Mouse (Mus musculus) T-helper 17 cell (primary cell): Measurements from ENCODE around the gene Olfr9.
"Not testable (repeated sequence)": the region's sequence is repeated elsewhere in the genome, so short reads cannot be mapped to it uniquely, and the experiment has no call there.

Experiments
- in situ Hi-C, 2 experiments: fragments of 300-600 bp; cut with MboI, MseI; formaldehyde crosslinking; loops; 1 replicate in 1 of 2; 2 replicates in 1 of 2; pipeline ENCODE4 v1.15.1; 2025; ENCODE audit warnings: high pct_unique_total_duplicates in 2 of 2

Olfr9 gene

GRCm38 (mm10) chr10:128989131-128989530 lies at the start of gene Olfr9:
Gene Olfr9, plus strand, starts transcription at chr10:128989431.
- in situ Hi-C loops: not testable (repeated sequence)

GRCm38 (mm10) chr10:128940475-128941061 lies 48.7 kb upstream of the Olfr9 start:
- in situ Hi-C loops: no loop called here

DNA sequence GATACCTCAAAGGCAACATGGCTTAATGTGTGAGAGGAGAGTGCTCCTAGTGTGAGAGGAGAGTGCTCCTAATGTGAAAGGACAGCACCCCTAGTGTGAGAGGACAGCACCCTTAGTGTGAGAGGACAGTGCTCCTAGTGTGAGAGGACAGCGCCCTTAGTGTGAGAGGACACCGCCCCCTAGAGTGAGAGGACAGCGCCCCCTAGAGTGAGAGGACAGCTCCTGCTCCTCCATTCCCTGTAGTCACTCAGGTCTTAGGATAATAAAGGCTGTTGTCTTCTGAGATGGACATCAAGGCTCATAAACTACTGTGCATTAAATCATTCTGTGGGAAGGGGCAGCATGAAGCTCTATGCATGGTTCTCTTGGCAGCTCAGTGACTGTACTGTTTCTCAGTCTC lies 43.6 kb upstream of the Olfr9 start:
- in situ Hi-C loops: no loop called here

DNA sequence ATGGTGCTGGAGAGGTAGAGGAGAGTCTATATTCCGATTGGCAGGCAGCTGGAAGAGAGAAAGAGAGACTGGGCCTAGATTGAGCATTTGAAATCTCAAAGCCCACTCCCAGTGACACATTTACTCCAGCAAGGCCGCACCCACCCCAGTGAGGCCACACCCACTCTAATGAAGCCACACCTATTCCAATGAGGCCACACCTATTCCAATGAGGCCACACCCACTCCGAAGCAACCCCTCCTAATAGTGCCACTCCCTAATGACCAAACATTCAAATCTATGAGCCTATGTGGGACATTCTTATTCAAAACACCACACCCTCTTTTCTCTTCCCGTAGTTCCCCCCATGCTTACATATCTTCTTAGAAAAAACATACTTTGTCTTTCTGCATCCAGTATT lies 41.7 kb upstream of the Olfr9 start:
- in situ Hi-C loops: no loop called here

GRCm38 (mm10) chr10:128950208-128950887 lies 38.9 kb upstream of the Olfr9 start:
- in situ Hi-C loops: no loop called here

DNA sequence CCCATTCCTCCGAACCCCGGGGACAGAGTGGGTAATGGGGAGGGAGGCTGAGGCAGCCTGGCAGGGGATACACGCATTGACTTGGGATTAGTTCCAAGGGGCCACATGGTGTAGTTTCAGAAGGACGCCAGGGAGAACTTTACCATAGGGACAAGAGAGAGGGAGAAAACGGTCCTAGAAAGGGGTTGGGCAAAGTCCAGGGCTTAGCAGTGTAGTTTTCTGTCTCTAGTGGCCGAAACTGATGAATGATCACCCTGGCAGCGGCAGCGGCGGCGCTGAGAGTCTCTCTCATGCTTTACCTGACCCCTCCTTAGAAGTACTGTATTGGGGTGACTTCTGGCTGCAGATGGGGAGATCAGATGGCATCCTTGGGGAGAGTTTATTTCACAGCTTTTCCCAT lies 30.9 kb upstream of the Olfr9 start:
- in situ Hi-C loops: no loop called here

DNA sequence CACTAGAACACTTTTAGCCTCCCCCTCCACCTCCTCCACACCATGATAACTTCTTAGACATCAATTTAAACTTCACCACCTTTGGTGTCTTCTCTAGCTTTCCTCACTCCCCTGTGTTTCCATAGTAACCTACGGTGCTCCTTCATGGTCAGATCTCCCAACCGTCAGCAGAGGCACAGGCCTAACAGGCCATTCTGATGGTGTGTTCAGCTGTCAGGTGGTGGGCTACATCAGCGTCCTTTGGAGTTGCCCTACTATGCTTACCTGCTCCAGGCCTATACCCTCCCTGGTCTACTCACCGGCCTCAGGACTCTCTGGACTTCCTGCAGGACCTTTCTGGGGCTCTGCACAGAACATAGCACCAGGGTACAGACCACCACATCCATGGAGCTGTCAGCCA lies 29.1 kb upstream of the Olfr9 start:
- in situ Hi-C loops: no loop called here

DNA sequence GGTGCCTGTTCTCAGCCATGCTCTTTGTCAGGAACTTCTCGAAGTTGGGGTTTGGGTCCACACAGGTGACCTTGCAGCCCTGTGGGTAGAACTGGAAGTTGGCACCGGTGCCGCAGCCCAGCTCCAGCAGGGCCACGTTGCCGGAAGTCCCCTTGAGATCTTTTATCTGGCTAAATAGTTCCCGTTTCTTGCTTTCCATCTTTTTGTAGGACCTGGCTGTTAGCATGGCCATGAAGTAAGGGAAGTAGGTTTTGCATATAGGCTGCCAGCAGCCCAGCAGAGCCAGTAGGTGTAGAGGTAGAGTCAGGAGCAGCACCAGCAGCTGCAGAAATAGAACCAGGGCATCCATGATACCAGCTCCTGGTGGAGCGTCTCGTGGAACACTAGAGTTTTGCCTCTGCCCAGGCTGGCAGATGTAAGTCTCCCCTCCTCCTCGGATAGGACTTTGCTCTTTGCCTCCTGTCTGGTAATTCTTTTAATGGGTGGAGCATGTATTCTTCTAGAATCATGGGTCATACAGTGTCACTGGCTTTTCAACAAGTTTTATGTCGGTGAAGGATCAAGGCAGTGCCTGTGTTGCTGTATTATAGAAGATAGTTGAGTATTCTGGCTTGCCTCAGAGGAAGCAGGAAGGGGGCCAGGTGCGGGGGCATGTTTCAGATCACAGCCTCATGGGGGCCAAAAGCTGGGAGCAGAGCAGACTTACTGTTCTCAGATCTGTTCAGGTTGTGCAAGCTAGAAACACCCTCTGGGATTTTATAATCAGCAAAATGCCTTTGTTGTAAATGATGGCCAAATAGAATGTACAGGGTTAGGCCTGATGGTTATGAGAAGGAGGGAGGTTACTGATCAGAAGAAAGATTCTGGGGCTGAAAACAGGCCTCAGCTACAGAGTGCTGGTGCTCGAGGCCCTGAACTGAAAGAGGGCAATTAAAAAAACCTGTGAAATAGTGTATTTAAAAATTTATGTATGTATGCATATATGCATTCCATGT lies 28.3 kb upstream of the Olfr9 start, which contains the start of gene Mettl7b:
Mettl7b (minus strand) TSS at position 399 of the 995 bp plus-strand sequence.
- in situ Hi-C loops: no loop called here

GRCm38 (mm10) chr10:128964961-128965360 lies 24.3 kb upstream of the Olfr9 start:
- in situ Hi-C loops: no loop called here

DNA sequence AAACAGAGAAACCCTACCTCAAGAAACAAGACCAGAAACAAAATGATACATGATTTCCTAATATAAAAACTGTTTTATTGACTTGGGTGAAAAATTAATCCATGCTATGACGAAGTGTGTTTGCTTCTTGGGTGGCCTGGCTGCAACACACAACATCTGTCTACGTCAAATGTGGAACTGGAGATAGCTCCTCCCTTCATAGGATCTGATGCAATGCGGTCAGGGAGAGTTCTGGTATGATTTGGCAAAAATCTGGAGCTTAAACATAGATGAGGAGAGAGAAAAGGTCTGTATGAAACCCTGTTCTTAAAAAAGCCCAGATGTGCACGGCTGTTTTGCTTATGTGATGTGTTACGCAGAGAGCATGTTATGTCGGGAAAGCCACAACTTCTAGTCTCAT lies 23.4 kb upstream of the Olfr9 start:
- in situ Hi-C loops: no loop called here

- in situ Hi-C loops: no loop called here
Observed at GRCm38 (mm10) chr10:128968341-128968749, 20.9 kb upstream of the Olfr9 start.

GRCm38 (mm10) chr10:128970740-128971250 lies 18.4 kb upstream of the Olfr9 start:
- in situ Hi-C loops: no loop called here

- in situ Hi-C loops: no loop called here
Observed at GRCm38 (mm10) chr10:128972841-128973240, 16.4 kb upstream of the Olfr9 start.

DNA sequence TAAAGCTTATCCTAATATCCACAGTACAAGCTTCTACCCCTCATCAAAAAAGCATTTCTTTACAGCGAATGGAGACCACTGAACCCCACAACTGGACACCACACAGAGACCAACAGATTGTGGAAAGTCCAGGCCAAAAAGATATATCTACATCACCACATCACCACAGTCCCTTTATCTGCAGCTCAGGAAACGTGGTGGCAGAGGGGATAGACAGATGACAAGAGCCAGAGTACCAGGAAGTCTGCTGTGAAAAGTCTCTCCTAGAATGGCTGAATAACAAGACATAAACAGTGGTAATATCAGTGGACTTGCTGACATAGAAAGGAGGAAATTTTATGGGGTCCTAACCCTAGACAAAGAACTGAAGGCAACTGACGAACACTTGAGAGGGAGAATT lies 12.8 kb upstream of the Olfr9 start:
- in situ Hi-C loops: no loop called here

DNA sequence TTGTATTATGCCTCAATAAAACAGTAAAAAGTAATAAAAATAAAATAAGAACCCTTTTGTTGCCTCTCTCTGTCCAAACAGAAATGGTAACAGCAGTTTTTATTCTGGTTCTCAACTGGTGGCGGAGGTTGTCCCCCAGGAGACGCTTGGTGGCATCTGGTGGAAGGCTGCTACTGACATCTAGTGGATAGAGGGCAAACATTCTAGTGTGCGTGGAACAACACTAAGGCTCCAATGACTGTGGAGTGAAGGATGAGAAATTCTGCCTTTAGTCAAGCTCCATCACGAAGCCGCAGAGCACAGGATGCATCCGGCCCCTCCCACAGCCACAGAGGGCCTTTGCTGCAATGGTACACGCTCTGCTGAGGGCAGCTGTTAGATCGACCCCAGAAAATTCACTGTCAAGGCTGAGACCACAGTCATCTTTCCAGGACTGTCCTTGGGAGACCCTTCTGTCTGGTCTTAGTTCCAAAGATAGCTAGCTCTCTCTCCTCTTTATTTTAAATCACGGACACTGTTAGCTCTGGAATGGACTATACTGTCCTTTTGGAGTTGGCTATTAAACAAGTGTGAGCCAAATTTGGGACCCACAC lies 11.6 kb upstream of the Olfr9 start:
- in situ Hi-C loops: no loop called here

- in situ Hi-C loops: no loop called here
Observed at GRCm38 (mm10) chr10:128980644-128981365, 8.4 kb upstream of the Olfr9 start.

- in situ Hi-C loops: not testable (repeated sequence)
Observed at GRCm38 (mm10) chr10:128990129-128990850, 1.1 kb downstream of the Olfr9 start.

DNA sequence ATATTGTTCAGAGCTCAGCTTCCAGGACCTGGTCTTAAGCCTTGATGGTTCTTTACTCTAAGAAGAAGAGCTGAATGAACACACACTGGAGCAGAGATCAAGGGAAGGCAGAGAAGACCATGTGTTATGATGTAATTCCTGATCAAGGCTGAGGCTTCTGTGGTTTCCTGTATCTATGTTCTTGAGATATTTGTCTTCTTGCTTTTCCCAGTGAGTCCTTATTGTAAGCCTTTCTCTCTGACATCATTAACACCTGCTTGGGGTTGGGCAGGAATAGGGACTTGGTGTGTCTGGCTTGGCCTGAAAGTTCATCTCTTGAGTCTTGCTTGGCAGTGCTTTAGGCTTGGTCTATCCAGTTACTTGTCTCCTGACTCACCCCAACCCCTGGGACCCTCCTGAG lies 1.8 kb downstream of the Olfr9 start:
- in situ Hi-C loops: no loop called here

DNA sequence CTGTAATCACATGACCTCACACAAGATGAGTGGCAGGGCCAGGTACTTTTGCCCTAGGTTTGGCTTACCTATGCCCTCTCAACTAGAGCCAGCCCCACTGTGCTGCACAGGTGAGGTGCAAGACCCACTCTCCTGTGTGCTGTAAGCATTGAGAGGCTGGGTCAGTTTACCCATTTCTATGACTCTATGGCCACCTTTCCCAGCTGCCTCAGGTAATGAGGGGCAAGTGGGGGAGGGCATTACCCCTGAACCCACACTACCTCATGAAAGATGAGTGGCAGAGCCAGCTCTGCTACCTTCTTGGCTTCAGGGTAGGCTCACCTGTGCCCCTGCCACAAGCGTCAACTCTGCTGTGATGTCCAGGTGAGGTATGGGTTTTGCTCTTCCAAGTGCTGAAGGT lies 6.6 kb downstream of the Olfr9 start:
- in situ Hi-C loops: no loop called here

GRCm38 (mm10) chr10:128996523-128997040 lies 7.4 kb downstream of the Olfr9 start:
- in situ Hi-C loops: no loop called here
